Mouse (Mus musculus): ENCODE data around the gene Dnaja2. TPM values are rescaled to one million over a fixed set of nuclear protein-coding genes. Genes with fewer than 3 reads are reported as not detected.

The Dnaja2 gene
- polyA plus RNA-seq, 1 experiment from 2014 or later = 67.5 TPM

DNA sequence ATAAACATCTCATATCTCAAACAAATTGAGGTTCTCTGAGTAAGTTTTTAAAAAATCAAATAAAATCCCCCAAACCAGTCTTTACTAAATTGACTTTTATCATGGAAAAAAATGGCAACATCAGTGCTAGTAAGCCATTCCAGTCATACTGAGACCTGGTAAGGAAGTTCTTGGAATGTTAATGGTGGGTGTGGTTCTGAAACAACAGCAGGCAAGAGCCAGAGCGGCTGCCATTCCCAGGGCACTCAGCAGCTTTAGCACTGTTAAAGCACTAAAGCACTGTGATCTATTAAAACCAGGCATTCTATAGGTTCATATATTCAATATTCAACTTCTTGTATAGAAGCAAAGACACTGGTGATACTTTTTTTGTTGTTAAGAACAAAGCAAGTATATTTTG, 35.1 kb upstream of the Dnaja2 start:
- Histone ChIP-seq H3K27me3 (no peaks in the 10 kb centered on the region), H3K36me3 (replicated peaks) (no peaks in the 10 kb centered on the region), H3K4me2 (no peak overlapping the region), H3K9ac (no peak overlapping the region), H3K27ac (replicated peaks) (no peak overlapping the region), H3K4me1 (replicated peaks) (no peaks in the 10 kb centered on the region), H3K4me3 (replicated peaks) (no peak overlapping the region), H3K9me3 (replicated peaks) (no peaks in the 10 kb centered on the region)
- WGBS (ENCODE audit: insufficient replicate concordance) = 68% methylated on average over 1 of the region's 1 CpGs
- ATAC-seq (ENCODE audit: insufficient read depth) = no peak

DNA sequence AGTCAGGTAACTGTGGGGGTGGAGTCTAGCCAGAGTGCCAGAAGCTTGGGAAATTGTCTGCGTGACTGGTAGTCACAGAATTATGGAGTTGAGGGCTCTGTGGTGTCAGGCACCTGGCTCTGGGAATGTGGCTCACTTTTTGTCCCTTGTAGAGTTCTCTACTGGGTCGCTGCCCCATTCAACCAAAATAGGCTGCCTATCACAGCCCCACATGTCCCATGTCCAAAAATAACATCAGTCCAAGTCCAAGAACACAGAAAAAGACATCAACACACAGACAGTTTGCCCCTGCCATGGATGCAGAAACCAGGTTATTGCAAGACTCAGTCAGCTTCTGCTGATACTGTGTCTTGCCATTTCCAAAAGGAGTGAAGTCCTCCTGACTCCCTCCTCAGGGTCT, 33.5 kb upstream of the Dnaja2 start:
- ATAC-seq (ENCODE audit: insufficient read depth) = no peak
- Histone ChIP-seq H3K27me3 (no peaks in the 10 kb centered on the region), H3K27ac (replicated peaks) (no peak overlapping the region), H3K4me2 (no peak overlapping the region), H3K36me3 (replicated peaks) (no peaks in the 10 kb centered on the region), H3K4me3 (replicated peaks) (no peak overlapping the region), H3K9me3 (replicated peaks) (no peaks in the 10 kb centered on the region), H3K9ac (no peak overlapping the region), H3K4me1 (replicated peaks) (no peaks in the 10 kb centered on the region)
- WGBS (ENCODE audit: insufficient replicate concordance) = 52% methylated on average over 2 of the region's 2 CpGs

DNA sequence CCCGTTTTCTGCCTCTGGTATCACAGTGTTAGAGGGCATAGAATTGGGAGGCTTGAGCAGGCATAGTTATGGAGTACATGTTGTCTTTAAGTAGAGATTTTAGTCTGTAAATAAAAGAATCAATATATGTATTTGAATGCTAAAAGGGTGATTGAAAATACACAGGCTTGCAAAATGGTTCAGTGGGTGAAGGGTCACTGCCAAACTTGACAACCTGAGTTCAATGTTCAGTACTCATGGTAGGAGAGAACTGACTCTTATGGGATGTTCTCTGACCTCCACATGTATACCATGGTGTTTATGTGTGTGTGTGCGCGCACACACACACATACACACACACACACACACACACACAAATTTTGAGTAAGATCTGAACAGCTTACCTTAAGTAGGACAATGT, 22.5 kb upstream of the Dnaja2 start:
- no peak for ATAC-seq (ENCODE audit: insufficient read depth)
- Histone ChIP-seq H3K4me1 (replicated peaks) (no peaks in the 10 kb centered on the region), H3K27ac (replicated peaks) (no peak overlapping the region), H3K4me2 (no peak overlapping the region), H3K9me3 (replicated peaks) (no peaks in the 10 kb centered on the region), H3K9ac (no peak overlapping the region), H3K27me3 (no peaks in the 10 kb centered on the region; the same call in 1 of the 2 replicates), H3K36me3 (replicated peaks) (no peaks in the 10 kb centered on the region), H3K4me3 (replicated peaks) (no peak overlapping the region)
- 66% methylated on average over 3 of the region's 3 CpGs for WGBS (ENCODE audit: insufficient replicate concordance)

DNA sequence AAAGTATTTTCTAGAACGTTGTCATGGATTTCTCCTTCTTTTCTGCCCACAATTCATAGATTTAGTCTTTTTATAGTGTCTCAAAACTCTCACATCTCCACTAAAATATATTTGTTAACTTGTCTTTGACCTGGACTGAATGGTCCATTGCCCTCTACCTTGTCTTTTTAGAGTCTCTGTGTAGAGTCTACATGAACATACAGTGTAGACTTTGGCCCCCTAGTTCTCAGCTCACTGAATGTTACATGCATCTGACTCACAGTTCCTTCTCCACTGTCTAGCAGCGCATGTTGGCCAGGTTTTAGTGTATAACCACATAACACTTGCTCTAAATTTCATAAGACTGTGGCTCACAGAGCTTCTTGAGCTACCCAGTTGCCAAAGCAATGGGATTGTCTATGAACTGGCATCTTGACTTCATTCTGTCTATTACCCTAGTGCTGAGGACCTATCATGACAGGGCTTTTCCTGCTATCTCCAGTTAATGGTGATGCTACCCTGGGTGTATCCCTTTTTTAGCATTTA, 18.9 kb upstream of the Dnaja2 start:
- no peak overlapping the region for H3K27ac ChIP-seq (replicated peaks)
- H3K36me3 ChIP-seq (replicated peaks) = no peaks in the 10 kb centered on the region
- no peak overlapping the region for H3K4me2 ChIP-seq
- no peak for ATAC-seq (ENCODE audit: insufficient read depth)
- H3K9me3 ChIP-seq (replicated peaks) = no peaks in the 10 kb centered on the region
- no peak overlapping the region for H3K9ac ChIP-seq
- no peaks in the 10 kb centered on the region for H3K4me1 ChIP-seq (replicated peaks)
- H3K4me3 ChIP-seq (replicated peaks) = no peak overlapping the region
- H3K27me3 ChIP-seq = no peaks in the 10 kb centered on the region; the same call in 1 of the 2 replicates
- WGBS (ENCODE audit: insufficient replicate concordance) = 51% methylated on average over 2 of the region's 2 CpGs

DNA sequence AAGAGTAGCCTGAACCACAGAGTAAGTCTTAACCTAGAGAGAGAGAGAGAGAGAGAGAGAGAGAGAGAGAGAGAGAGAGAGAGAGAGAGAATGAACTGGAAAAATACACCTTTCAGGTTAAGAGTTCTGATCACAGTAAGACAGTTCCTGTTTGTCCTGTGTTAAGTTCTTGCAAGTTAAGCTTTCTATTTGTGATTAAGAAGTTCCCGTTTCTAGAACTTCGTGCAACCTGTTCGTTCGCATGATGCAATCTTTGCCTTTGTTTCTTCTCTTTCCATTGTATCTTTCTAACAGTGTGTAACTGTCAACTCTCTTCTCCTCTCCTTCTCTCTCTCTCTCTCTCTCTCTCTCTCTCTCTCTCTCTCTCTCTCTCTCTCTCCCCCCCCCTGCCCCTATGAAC, 15.3 kb upstream of the Dnaja2 start:
- ATAC-seq (ENCODE audit: insufficient read depth) = no peak
- H3K9ac ChIP-seq = no peak overlapping the region
- H3K9me3 ChIP-seq (replicated peaks) = no peaks in the 10 kb centered on the region
- no peaks in the 10 kb centered on the region; the same call in 1 of the 2 replicates for H3K27me3 ChIP-seq
- H3K4me3 ChIP-seq (replicated peaks) = no peak overlapping the region
- WGBS (ENCODE audit: insufficient replicate concordance) = 22% methylated on average over 4 of the region's 4 CpGs
- H3K4me2 ChIP-seq = no peak overlapping the region
- H3K27ac ChIP-seq (replicated peaks) = no peak overlapping the region
- H3K36me3 ChIP-seq (replicated peaks) = no peaks in the 10 kb centered on the region
- H3K4me1 ChIP-seq (replicated peaks) = peaks cover 5% of the 10 kb centered on the region; the same call in 1 of the 2 replicates

DNA sequence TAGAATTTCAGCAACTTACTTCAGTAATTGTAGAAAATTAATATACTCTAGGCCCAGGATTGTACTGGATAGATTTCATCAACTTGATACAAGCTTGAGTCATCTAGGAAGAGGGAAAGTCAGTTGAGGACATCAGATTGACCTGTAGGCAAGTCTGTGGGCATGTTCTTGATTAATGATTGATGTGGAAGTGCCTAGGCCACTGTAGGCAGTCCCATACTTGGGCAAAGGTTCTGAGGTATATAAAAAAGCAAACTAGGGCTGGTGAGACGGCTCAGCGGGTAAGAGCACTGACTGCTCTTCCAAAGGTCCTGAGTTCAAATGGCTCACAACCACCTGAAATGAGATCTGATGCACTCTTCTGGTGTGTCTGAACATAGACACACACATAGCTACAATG, 12.7 kb upstream of the Dnaja2 start:
- Histone ChIP-seq H3K27ac (replicated peaks) (no peak overlapping the region), H3K4me2 (no peak overlapping the region), H3K4me1 (replicated peaks) (peaks cover 5% of the 10 kb centered on the region; the same call in 1 of the 2 replicates), H3K9ac (no peak overlapping the region), H3K4me3 (replicated peaks) (no peak overlapping the region), H3K36me3 (replicated peaks) (no peaks in the 10 kb centered on the region), H3K9me3 (replicated peaks) (no peaks in the 10 kb centered on the region), H3K27me3 (no peaks in the 10 kb centered on the region)
- WGBS (ENCODE audit: insufficient replicate concordance) = 54% methylated on average over 2 of the region's 2 CpGs
- ATAC-seq (ENCODE audit: insufficient read depth) = peak; percentile 47; the same call in 1 of the 2 replicates

DNA sequence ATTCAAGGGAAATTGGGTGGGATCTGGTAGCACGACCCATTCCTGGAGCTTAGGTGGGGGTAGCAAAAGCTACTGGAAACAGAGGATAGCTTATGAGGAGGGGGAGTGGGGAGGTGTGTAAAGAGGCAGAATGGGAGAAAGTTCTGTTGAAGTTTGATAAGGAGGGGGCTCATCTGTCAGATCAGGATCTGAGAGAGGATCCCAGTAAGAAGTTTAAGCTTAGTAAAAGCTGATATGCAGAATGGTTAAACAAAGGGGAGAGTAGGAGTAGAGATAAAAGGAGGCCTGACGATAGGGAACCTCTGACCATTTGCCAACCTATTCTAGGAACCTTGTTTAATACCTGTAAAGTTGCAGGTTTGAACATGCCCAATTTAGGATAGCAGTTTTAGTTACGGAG, 10.0 kb upstream of the Dnaja2 start:
- Histone ChIP-seq H3K9me3 (replicated peaks) (no peaks in the 10 kb centered on the region), H3K36me3 (replicated peaks) (no peaks in the 10 kb centered on the region), H3K4me3 (replicated peaks) (no peak overlapping the region), H3K27ac (replicated peaks) (no peak overlapping the region), H3K4me2 (no peak overlapping the region), H3K27me3 (no peaks in the 10 kb centered on the region), H3K4me1 (replicated peaks) (peaks cover 5% of the 10 kb centered on the region; the same call in 1 of the 2 replicates), H3K9ac (no peak overlapping the region)
- ATAC-seq (ENCODE audit: insufficient read depth) = no peak
- 53% methylated on average over 3 of the region's 3 CpGs for WGBS (ENCODE audit: insufficient replicate concordance)

DNA sequence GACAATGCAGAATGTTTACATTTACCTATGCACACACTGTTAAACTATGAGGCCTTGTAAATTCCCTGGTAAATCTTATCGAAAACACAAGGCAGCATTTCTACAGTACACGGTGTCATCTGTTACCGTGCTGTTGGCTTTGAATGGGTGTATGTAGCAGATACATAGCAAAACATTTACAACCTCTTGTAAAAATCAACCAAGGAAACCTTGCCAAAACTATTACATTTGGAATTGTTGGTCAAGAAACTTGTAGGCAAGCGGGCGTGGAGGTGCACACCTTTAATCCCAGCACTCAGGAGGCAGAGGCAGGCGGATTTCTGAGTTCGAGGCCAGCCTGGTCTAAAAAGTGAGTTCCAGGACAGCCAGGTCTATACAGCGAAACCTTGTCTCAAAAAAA, 8.2 kb upstream of the Dnaja2 start:
- Histone ChIP-seq H3K27me3 (no peaks in the 10 kb centered on the region), H3K4me2 (no peak overlapping the region), H3K27ac (replicated peaks) (no peak overlapping the region), H3K4me1 (replicated peaks) (peaks cover 5% of the 10 kb centered on the region; the same call in 1 of the 2 replicates), H3K4me3 (replicated peaks) (no peak overlapping the region), H3K9ac (no peak overlapping the region), H3K9me3 (replicated peaks) (no peaks in the 10 kb centered on the region), H3K36me3 (replicated peaks) (no peaks in the 10 kb centered on the region)
- 76% methylated on average over 8 of the region's 8 CpGs for WGBS (ENCODE audit: insufficient replicate concordance)
- no peak for ATAC-seq (ENCODE audit: insufficient read depth)

DNA sequence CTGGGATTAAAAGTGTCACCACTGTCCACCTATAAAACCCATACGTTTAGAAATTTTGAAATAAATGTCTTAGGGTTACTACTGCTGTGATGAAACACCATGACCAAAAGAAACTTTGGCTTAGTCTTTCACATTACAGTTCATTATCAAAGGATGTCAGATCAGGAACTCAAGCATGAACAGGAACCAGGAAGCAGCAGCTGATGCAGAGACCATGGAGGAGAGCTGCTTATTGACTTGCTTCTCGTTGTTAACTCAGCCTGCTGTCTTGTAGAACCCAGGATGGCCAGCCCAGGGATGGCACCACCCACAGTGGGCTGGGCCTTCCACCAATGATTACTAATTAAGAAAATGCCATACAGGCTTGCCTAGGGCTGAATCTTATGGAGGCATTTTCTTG, 4.8 kb upstream of the Dnaja2 start:
- no peak overlapping the region for H3K27ac ChIP-seq (replicated peaks)
- no peak for ATAC-seq (ENCODE audit: insufficient read depth)
- no peaks in the 10 kb centered on the region for H3K27me3 ChIP-seq
- no peaks in the 10 kb centered on the region for H3K9me3 ChIP-seq (replicated peaks)
- no peak overlapping the region for H3K4me2 ChIP-seq
- H3K36me3 ChIP-seq (replicated peaks) = no peaks in the 10 kb centered on the region
- no peak overlapping the region for H3K9ac ChIP-seq
- 39% methylated on average over 2 of the region's 2 CpGs for WGBS (ENCODE audit: insufficient replicate concordance)
- no peak overlapping the region for H3K4me3 ChIP-seq (replicated peaks)
- peaks cover 23% of the 10 kb centered on the region for H3K4me1 ChIP-seq (replicated peaks)

DNA sequence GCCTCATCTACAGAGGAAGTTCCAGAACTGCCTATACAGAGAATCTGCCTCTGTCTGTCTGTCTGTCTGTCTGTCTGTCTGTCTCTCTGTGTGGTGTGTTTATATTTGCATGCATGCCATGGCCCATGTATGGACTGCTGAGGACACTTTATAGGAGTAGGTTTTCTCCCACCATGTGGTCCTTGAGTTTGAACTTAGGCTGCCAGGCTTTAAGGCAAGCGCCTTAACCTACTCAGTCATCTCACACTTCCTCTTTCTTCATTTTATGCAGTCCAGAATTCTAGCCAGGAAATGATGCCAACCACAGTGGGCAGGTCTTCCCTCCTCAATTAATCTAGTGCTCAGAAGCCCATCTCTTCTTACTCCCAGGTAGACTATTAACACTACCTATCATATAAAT, 4.1 kb upstream of the Dnaja2 start:
- 36% methylated on average over 1 of the region's 1 CpGs for WGBS (ENCODE audit: insufficient replicate concordance)
- H3K4me3 ChIP-seq (replicated peaks) = no peak overlapping the region
- ATAC-seq (ENCODE audit: insufficient read depth) = no peak
- no peaks in the 10 kb centered on the region for H3K9me3 ChIP-seq (replicated peaks)
- no peaks in the 10 kb centered on the region for H3K27me3 ChIP-seq
- H3K27ac ChIP-seq (replicated peaks) = no peak overlapping the region
- H3K4me2 ChIP-seq = no peak overlapping the region
- no peaks in the 10 kb centered on the region for H3K36me3 ChIP-seq (replicated peaks)
- no peak overlapping the region for H3K9ac ChIP-seq
- peaks cover 26% of the 10 kb centered on the region for H3K4me1 ChIP-seq (replicated peaks)

DNA sequence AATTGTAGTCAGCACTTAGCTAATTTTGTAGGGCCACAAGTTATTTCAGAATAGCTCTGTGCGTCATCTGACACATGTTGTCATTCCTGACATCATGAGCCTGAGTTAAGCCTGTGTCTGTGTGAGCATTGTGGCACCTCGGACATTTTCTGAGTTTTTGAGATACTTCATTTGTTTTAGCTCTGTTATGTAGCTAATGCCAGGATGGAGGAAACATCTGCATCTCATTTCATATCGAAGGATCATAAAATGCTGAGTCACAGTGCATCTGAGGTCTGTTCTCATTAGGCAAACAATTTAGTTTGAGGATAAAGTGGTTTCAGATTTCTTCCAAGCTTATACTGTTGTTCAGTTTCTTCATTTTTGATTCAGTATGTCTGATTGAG, 2.5 kb upstream of the Dnaja2 start:
- 48% methylated on average over 3 of the region's 3 CpGs for WGBS (ENCODE audit: insufficient replicate concordance)

DNA sequence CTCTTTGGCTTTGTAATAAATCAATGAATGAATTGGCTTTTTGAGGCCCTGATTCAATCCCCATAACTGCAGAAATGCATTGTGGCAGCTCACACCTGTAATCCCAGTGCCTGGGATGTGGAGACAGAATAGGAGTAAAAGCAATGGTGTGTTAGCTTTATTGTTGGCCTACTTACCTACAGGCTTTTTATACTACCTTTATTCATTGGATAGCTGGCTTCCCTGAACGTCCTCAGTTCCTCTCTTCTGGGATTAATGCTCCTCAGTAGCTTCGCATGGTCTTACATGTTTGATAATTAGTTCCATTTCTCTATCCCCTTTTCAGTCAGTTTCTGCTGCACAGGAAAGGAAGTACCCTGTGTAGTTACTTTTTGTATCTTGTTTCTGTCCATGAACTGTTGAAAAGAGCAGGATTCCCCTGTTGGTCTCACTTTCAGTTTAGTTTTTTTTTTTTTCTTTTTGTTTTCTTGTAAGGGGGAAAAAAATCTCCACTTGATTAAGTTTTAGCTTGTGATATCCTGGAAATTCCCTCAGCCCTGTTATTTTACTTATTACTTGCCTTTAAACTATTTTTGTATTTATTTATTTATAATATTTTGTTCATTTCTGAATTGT, 1.9 kb upstream of the Dnaja2 start:
- Histone ChIP-seq H3K4me1 (replicated peaks) (peaks cover 41% of the 10 kb centered on the region), H3K27ac (replicated peaks) (no peak overlapping the region), H3K9me3 (replicated peaks) (no peaks in the 10 kb centered on the region), H3K36me3 (replicated peaks) (peaks cover 14% of the 10 kb centered on the region), H3K4me2 (no peak overlapping the region), H3K27me3 (no peaks in the 10 kb centered on the region), H3K4me3 (replicated peaks) (no peak overlapping the region), H3K9ac (no peak overlapping the region)
- WGBS (ENCODE audit: insufficient replicate concordance) = 56% methylated on average over 2 of the region's 2 CpGs
- ATAC-seq (ENCODE audit: insufficient read depth) = no peak

More for the DNA sequence above, 2.5 kb upstream of the Dnaja2 start:
- Histone ChIP-seq H3K9me3 (replicated peaks) (no peaks in the 10 kb centered on the region), H3K4me1 (replicated peaks) (peaks cover 37% of the 10 kb centered on the region), H3K9ac (no peak overlapping the region), H3K27ac (replicated peaks) (no peak overlapping the region), H3K4me2 (no peak overlapping the region), H3K27me3 (no peaks in the 10 kb centered on the region), H3K36me3 (replicated peaks) (peaks cover 9% of the 10 kb centered on the region), H3K4me3 (replicated peaks) (no peak overlapping the region)
- no peak for ATAC-seq (ENCODE audit: insufficient read depth)

All from liver, embryonic 15.5 days (tissue).